8 mouse cellular contexts compared by ENCODE assay signal in genomic region chr15:80173781-80174597, GRCm38 (mm10). TPM values are rescaled to one million over a fixed set of nuclear protein-coding genes. Genes with fewer than 3 reads are reported as not detected.
DNase-seq lines count a peak whose midpoint lies in the region; ATAC-seq and TF ChIP-seq lines count a peak whose summit lies in the region.

No protein-coding gene starts in this region.

- peaks cover 10% of the 10 kb centered on the region; the same call in 1 of the 2 replicates for H3K4me1 ChIP-seq in kidney, adult 2 months (ENCODE audit: control insufficient read depth, insufficient read depth, low read length)
- H3K4me1 ChIP-seq in intestine, embryonic 15.5 days (replicated peaks): peaks cover 23% of the 10 kb centered on the region
- H3K4me1 ChIP-seq in liver, embryonic 16.5 days (ENCODE audit: control insufficient read depth, low read depth, low read length): peaks cover 2% of the 10 kb centered on the region; the same call in 1 of the 2 replicates
- peaks cover 28% of the 10 kb centered on the region for H3K4me1 ChIP-seq in stomach, embryonic 15.5 days

- peak overlapping the region; percentile 91 for H3K9ac ChIP-seq in intestine, embryonic 15.5 days
- H3K9ac ChIP-seq in liver, embryonic 16.5 days (ENCODE audit: low read depth, low read length): peak overlapping the region; percentile 44
- peak overlapping the region; percentile 63 for H3K9ac ChIP-seq in stomach, embryonic 15.5 days

- no peak for TF ChIP-seq POLR2A in kidney, adult 2 months (IDR thresholded peaks at IDR 0.05; ENCODE audit: low read depth, low read length)

- peak; percentile 39 for ATAC-seq in intestine, embryonic 15.5 days
- ATAC-seq in liver, embryonic 16.5 days (ENCODE audit: low read depth): no peak
- peak; percentile 12; the same call in 1 of the 2 replicates for ATAC-seq in stomach, embryonic 15.5 days (ENCODE audit: insufficient read depth, low FRiP score, low read depth)

- no peaks in the 10 kb centered on the region for H3K36me3 ChIP-seq in kidney, adult 2 months (ENCODE audit: control insufficient read depth, insufficient read depth, low read length)
- no peaks in the 10 kb centered on the region for H3K36me3 ChIP-seq in intestine, embryonic 15.5 days
- H3K36me3 ChIP-seq in liver, embryonic 16.5 days (ENCODE audit: control insufficient read depth, insufficient read depth): no peaks in the 10 kb centered on the region
- no peaks in the 10 kb centered on the region for H3K36me3 ChIP-seq in stomach, embryonic 15.5 days

- no peak for TF ChIP-seq CTCF in kidney, adult 2 months (conservative IDR thresholded peaks at IDR 0.05; ENCODE audit: insufficient read depth, insufficient read length, low read depth, low read length)

- H3K9me3 ChIP-seq in intestine, embryonic 15.5 days: no peaks in the 10 kb centered on the region
- no peaks in the 10 kb centered on the region for H3K9me3 ChIP-seq in liver, embryonic 16.5 days (replicated peaks; ENCODE audit: control insufficient read depth, low read length)
- no peaks in the 10 kb centered on the region for H3K9me3 ChIP-seq in stomach, embryonic 15.5 days

- WGBS in kidney, adult 2 months: 3% methylated on average over 42 of the region's 60 CpGs
- 1% methylated on average over 31 of the region's 60 CpGs for WGBS in intestine, embryonic 15.5 days
- 3% methylated on average over 49 of the region's 60 CpGs for WGBS in liver, embryonic 16.5 days (ENCODE audit: insufficient replicate concordance)
- under 1% methylated on average over 38 of the region's 60 CpGs for WGBS in stomach, embryonic 15.5 days

- H3K27ac ChIP-seq in kidney, adult 2 months (ENCODE audit: insufficient read depth, low read depth, low read length): no peak overlapping the region
- H3K27ac ChIP-seq in intestine, embryonic 15.5 days: peak overlapping the region; percentile 70
- no peak overlapping the region for H3K27ac ChIP-seq in liver, embryonic 16.5 days (ENCODE audit: low read length)
- peak overlapping the region; percentile 87 for H3K27ac ChIP-seq in stomach, embryonic 15.5 days

- H3K27me3 ChIP-seq in kidney, adult 2 months (replicated peaks; ENCODE audit: control insufficient read depth, insufficient read depth, low read length): no peaks in the 10 kb centered on the region
- H3K27me3 ChIP-seq in intestine, embryonic 15.5 days (replicated peaks): no peaks in the 10 kb centered on the region
- peaks cover 54% of the 10 kb centered on the region for H3K27me3 ChIP-seq in liver, embryonic 16.5 days (ENCODE audit: control insufficient read depth, insufficient read depth, low read depth, low read length)
- H3K27me3 ChIP-seq in stomach, embryonic 15.5 days (replicated peaks): no peaks in the 10 kb centered on the region

- H3K4me3 ChIP-seq in kidney, adult 2 months (ENCODE audit: insufficient read depth, low read depth, low read length): peak overlapping the region; percentile 46
- H3K4me3 ChIP-seq in intestine, embryonic 15.5 days (replicated peaks): peak overlapping the region; percentile 73
- peak overlapping the region; percentile 59 for H3K4me3 ChIP-seq in liver, embryonic 16.5 days (ENCODE audit: low read depth, low read length)
- H3K4me3 ChIP-seq in stomach, embryonic 15.5 days (replicated peaks): peak overlapping the region; percentile 87

- DNase-seq in kidney, adult 2 months: no peak
- DNase-seq in kidney, adult 8-10 months: no peak
- peak; percentile 33 for DNase-seq in NIH3T3 (ENCODE audit: low read depth)
- peak; percentile 58 for DNase-seq in embryo, embryonic 9.5 days (ENCODE audit: extremely low spot score)
- DNase-seq in adipocyte (ENCODE audit: low spot score): no peak

- H3K4me2 ChIP-seq in intestine, embryonic 15.5 days (replicated peaks): peak overlapping the region; percentile 86
- H3K4me2 ChIP-seq in liver, embryonic 16.5 days (ENCODE audit: low read depth, low read length): peak overlapping the region; percentile 62
- peak overlapping the region; percentile 77 for H3K4me2 ChIP-seq in stomach, embryonic 15.5 days

RNA-seq across cellular contexts. Expression of gene Mgat3, which starts 0.5 kb away (rescaled TPM):
- 70.5 and 77.1 TPM in 2 replicates for polyA plus RNA-seq in kidney, adult 2 months (2012; rRNA removed)
- 12.1 and 13.6 TPM in 2 replicates for polyA plus RNA-seq in intestine, embryonic 15.5 days (2015; fragmentation: Nextera tagmentation; extraction: Ambion mirVana)
- polyA plus RNA-seq in liver, embryonic 16.5 days (2015; fragmentation: Nextera tagmentation; extraction: Ambion mirVana): 0.36 and 0.55 TPM in 2 replicates
- polyA plus RNA-seq in stomach, embryonic 15.5 days (2015; fragmentation: Nextera tagmentation; extraction: Ambion mirVana): 9.6 and 10.6 TPM in 2 replicates

RNA-seq across cellular contexts. Expression of gene Tab1, which starts 41.1 kb away (rescaled TPM):
- 26.7 and 28.5 TPM in 2 replicates for polyA plus RNA-seq in kidney, adult 2 months (2012; rRNA removed)
- polyA plus RNA-seq in intestine, embryonic 15.5 days (2015; fragmentation: Nextera tagmentation; extraction: Ambion mirVana): 28.5 and 29.0 TPM in 2 replicates
- 11.3 and 12.2 TPM in 2 replicates for polyA plus RNA-seq in liver, embryonic 16.5 days (2015; fragmentation: Nextera tagmentation; extraction: Ambion mirVana)
- 29.5 and 33.2 TPM in 2 replicates for polyA plus RNA-seq in stomach, embryonic 15.5 days (2015; fragmentation: Nextera tagmentation; extraction: Ambion mirVana)

RNA-seq across cellular contexts. Expression of gene Mief1, which starts 59.8 kb away (rescaled TPM):
- polyA plus RNA-seq in kidney, adult 2 months (2012; rRNA removed): 16.3 and 16.9 TPM in 2 replicates
- 29.7 and 33.1 TPM in 2 replicates for polyA plus RNA-seq in intestine, embryonic 15.5 days (2015; fragmentation: Nextera tagmentation; extraction: Ambion mirVana)
- 14.4 and 16.0 TPM in 2 replicates for polyA plus RNA-seq in liver, embryonic 16.5 days (2015; fragmentation: Nextera tagmentation; extraction: Ambion mirVana)
- 28.2 and 32.1 TPM in 2 replicates for polyA plus RNA-seq in stomach, embryonic 15.5 days (2015; fragmentation: Nextera tagmentation; extraction: Ambion mirVana)

Comparison
In these comparisons a context has a peak if more than half of its experiments do, and no peak if none do; other contexts are left out.
1. DNase-seq: peak in NIH3T3 (single experiment) and embryo, embryonic 9.5 days (single experiment); none in kidney, adult 2 months (single experiment), kidney, adult 8-10 months (0 of 2) and adipocyte (single experiment).
2. H3K27ac ChIP-seq: peak in intestine, embryonic 15.5 days (single experiment) and stomach, embryonic 15.5 days (single experiment); none in kidney, adult 2 months (single experiment) and liver, embryonic 16.5 days (single experiment).
3. Peak in every context shown above with its lines, with median percentiles within 50 percentile points of each other: H3K4me3 ChIP-seq, H3K4me2 ChIP-seq and H3K9ac ChIP-seq.